In the genomic region with DNA sequence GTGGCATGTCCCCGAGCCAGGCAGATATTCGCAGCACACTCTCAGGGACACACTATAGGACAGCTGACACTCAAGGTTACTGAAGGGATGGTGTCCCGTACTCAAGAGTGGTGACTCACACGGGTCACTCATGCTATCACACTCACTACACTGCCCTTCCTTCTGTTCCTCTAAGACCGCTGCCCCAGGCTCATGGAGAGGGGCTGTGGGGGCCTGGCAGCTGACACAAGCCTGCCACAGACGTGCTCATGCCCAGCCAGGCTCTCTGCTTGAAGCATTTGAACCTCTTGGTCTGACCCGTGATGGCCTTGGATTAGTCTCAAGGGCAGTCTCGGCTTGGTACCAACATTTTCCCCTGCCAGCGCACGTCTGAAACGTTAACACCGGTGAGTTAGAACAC, we compare ENCODE assay signal across 9 mouse cellular contexts. TPM values are rescaled to one million over a fixed set of nuclear protein-coding genes. Genes with fewer than 3 reads are reported as not detected.
DNase-seq lines count a peak whose midpoint lies in the region; ATAC-seq and TF ChIP-seq lines count a peak whose summit lies in the region.
"Had no signal": no experiment of that assay in that cellular context is flagged by ENCODE, and none has a peak within 500 bp of the region (broad histone marks: within the 10 kb centered on the region; RNA-seq: fewer than 3 reads in every experiment).

No protein-coding gene starts in this region.

- no peak overlapping the region for H3K9ac ChIP-seq in heart, embryonic 11.5 days (ENCODE audit: low read depth, low read length)
- peak overlapping the region; percentile 5 for H3K9ac ChIP-seq in heart, embryonic 16.5 days (ENCODE audit: low read length)
- peak overlapping the region; percentile 3; the same call in 1 of the 2 replicates for H3K9ac ChIP-seq in liver, postnatal 0 days (replicated peaks)
- H3K9ac ChIP-seq: embryonic facial prominence, embryonic 15.5 days had no signal

- H3K27ac ChIP-seq in heart, embryonic 11.5 days (ENCODE audit: low read depth, low read length) = peak overlapping the region; percentile 65
- peak overlapping the region; percentile 90 for H3K27ac ChIP-seq in heart, embryonic 16.5 days (ENCODE audit: low read length)
- peak overlapping the region; percentile 72 for H3K27ac ChIP-seq in liver, postnatal 0 days (ENCODE audit: low read depth)

- intact Hi-C loops in heart, postnatal 25 days (cut with DNase I) = loop anchor here (10.0 kb wide), 1 partner anchor 707 kb away; no protein-coding TSS in a partner anchor

- peak overlapping the region; percentile 46 for H3K4me2 ChIP-seq in heart, embryonic 11.5 days
- peak overlapping the region; percentile 43 for H3K4me2 ChIP-seq in heart, embryonic 16.5 days (ENCODE audit: low read depth, low read length)
- peak overlapping the region; percentile 59; the same call in 1 of the 2 replicates for H3K4me2 ChIP-seq in liver, postnatal 0 days (ENCODE audit: low read depth, low read length)
- H3K4me2 ChIP-seq: embryonic facial prominence, embryonic 15.5 days had no signal

- H3K9me3 ChIP-seq in heart, embryonic 11.5 days (replicated peaks; ENCODE audit: control insufficient read depth, low read length) = no peaks in the 10 kb centered on the region
- H3K9me3 ChIP-seq in heart, embryonic 16.5 days (replicated peaks; ENCODE audit: control insufficient read depth, low read length) = no peaks in the 10 kb centered on the region
- no peaks in the 10 kb centered on the region for H3K9me3 ChIP-seq in liver, postnatal 0 days (ENCODE audit: low read length)
- H3K9me3 ChIP-seq: embryonic facial prominence, embryonic 15.5 days had no signal

- no peak for TF ChIP-seq EP300 in liver, postnatal 0 days (IDR thresholded peaks at IDR 0.05; ENCODE audit: low read depth)

- TF ChIP-seq CTCF in liver, postnatal 0 days (IDR thresholded peaks at IDR 0.05; ENCODE audit: low read depth) = no peak

- no peak overlapping the region for H3K4me3 ChIP-seq in heart, embryonic 11.5 days (ENCODE audit: low read depth, low read length)
- H3K4me3 ChIP-seq in heart, embryonic 16.5 days (ENCODE audit: low read length) = no peak overlapping the region
- no peak overlapping the region for H3K4me3 ChIP-seq in liver, postnatal 0 days (ENCODE audit: low read depth, low read length)
- H3K4me3 ChIP-seq: embryonic facial prominence, embryonic 15.5 days had no signal

- H3K4me1 ChIP-seq in heart, embryonic 11.5 days (ENCODE audit: control insufficient read depth, insufficient read depth, low read length) = peaks cover 43% of the 10 kb centered on the region
- peaks cover 65% of the 10 kb centered on the region for H3K4me1 ChIP-seq in heart, embryonic 16.5 days (ENCODE audit: control insufficient read depth, insufficient read depth, low read length)
- peaks cover 71% of the 10 kb centered on the region for H3K4me1 ChIP-seq in liver, postnatal 0 days (ENCODE audit: insufficient read depth)

- no peaks in the 10 kb centered on the region for H3K27me3 ChIP-seq in heart, embryonic 11.5 days (ENCODE audit: control insufficient read depth, insufficient read depth, low read length)
- no peaks in the 10 kb centered on the region for H3K27me3 ChIP-seq in heart, embryonic 16.5 days (ENCODE audit: control insufficient read depth, insufficient read depth, low read length)
- H3K27me3 ChIP-seq in liver, postnatal 0 days (ENCODE audit: insufficient read depth, low read length) = no peaks in the 10 kb centered on the region
- H3K27me3 ChIP-seq: embryonic facial prominence, embryonic 15.5 days had no signal

- no peaks in the 10 kb centered on the region for H3K36me3 ChIP-seq in heart, embryonic 11.5 days (ENCODE audit: control insufficient read depth, insufficient read depth, low read length)
- no peaks in the 10 kb centered on the region for H3K36me3 ChIP-seq in heart, embryonic 16.5 days (ENCODE audit: control insufficient read depth, insufficient read depth)
- H3K36me3 ChIP-seq in liver, postnatal 0 days (replicated peaks; ENCODE audit: insufficient read depth, low read length) = peaks cover 4% of the 10 kb centered on the region; the same call in 1 of the 2 replicates
- H3K36me3 ChIP-seq: embryonic facial prominence, embryonic 15.5 days had no signal

- WGBS in heart, embryonic 11.5 days (ENCODE audit: insufficient replicate concordance) = 46% methylated on average over 12 of the region's 12 CpGs
- WGBS in heart, embryonic 16.5 days = 31% methylated on average over 12 of the region's 12 CpGs
- 67% methylated on average over 12 of the region's 12 CpGs for WGBS in liver, postnatal 0 days (ENCODE audit: insufficient replicate concordance)

- DNase-seq in heart, postnatal 25 days (ENCODE audit: low spot score) = no peak
- DNase-seq in adrenal gland, adult 8-10 months = peak; percentile 57
- no peak for DNase-seq in liver, postnatal 0 days
- DNase-seq in cerebellum, adult 18-20 months = no peak
- DNase-seq in yolk sac, embryonic 10.5 days (ENCODE audit: low spot score) = no peak
- no peak for DNase-seq in cerebellum, postnatal 25 days

- no peak for ATAC-seq in heart, embryonic 11.5 days (replicated peaks; ENCODE audit: insufficient number of reproducible peaks, low FRiP score, low TSS enrichment)
- peak; percentile 50 for ATAC-seq in heart, embryonic 16.5 days (replicated peaks; ENCODE audit: extremely low read depth, insufficient read depth, low FRiP score)
- no peak for ATAC-seq in liver, postnatal 0 days

RNA-seq across cellular contexts. Expression of a gene that starts 10.7 kb away (rescaled TPM):
- polyA plus RNA-seq in heart, embryonic 11.5 days (2014; fragmentation: Nextera tagmentation; extraction: Ambion mirVana) = 15.8 and 19.3 TPM in 2 replicates
- 10 to 100 TPM; 27.9 to 33.0 TPM for total RNA-seq in heart, postnatal 25 days (2021)
- total RNA-seq in adrenal gland, adult 8-10 months (2022) = 100 to 1,000 TPM in 1 of 4 experiments, 10 to 100 TPM in 3; 41.6 to 114 (median 77.4) TPM
- polyA plus RNA-seq in heart, embryonic 16.5 days (2015; fragmentation: Nextera tagmentation; extraction: Ambion mirVana) = 11.7 and 12.9 TPM in 2 replicates
- polyA plus RNA-seq in liver, postnatal 0 days (2015; fragmentation: Nextera tagmentation; extraction: Ambion mirVana) = 10.8 and 11.5 TPM in 2 replicates
